In the genomic region with DNA sequence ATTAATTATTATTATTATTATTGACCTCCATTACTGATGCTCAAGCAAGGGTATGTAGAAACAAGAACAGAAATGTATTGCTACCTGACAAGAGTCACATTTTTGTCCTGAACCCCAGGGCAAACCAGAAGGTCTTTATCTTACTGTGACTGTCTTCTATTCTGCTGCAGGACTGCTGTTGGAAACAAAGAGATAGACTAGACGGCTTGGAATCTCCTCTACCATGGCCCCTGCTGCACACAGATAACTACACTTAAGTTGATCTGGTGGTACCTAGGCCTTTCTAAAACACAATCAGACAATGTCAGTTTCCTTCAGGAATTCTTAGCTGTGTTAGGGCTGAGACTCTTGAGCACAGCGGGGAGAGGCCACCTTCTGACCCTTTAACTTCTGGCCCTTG, we compare ENCODE assay signal across 33 mouse cellular contexts.
DNase-seq lines count a peak whose midpoint lies in the region; ATAC-seq lines count a peak whose summit lies in the region.
"Had no signal": no experiment of that assay in that cellular context is flagged by ENCODE, and none has a peak within 500 bp of the region (broad histone marks: within the 10 kb centered on the region; RNA-seq: fewer than 3 reads in every experiment).

No protein-coding gene starts in this region.

- intact Hi-C loops in left cerebral cortex, postnatal 10 days (cut with DNase I), result no loop called here
- intact Hi-C loops in left cerebral cortex, postnatal 36 days (cut with DNase I), result no loop called here

- H3K4me1 ChIP-seq in liver, embryonic 15.5 days (replicated peaks), result peaks cover 21% of the 10 kb centered on the region
- H3K4me1 ChIP-seq: embryonic facial prominence, embryonic 15.5 days; forebrain, embryonic 13.5 days; hindbrain, embryonic 12.5 days; limb, embryonic 12.5 days had no signal

- no peak overlapping the region for H3K4me2 ChIP-seq in liver, embryonic 15.5 days
- H3K4me2 ChIP-seq: embryonic facial prominence, embryonic 15.5 days; forebrain, embryonic 13.5 days; heart, embryonic 15.5 days; hindbrain, embryonic 12.5 days; limb, embryonic 12.5 days; stomach, embryonic 15.5 days had no signal

- 15% methylated on average over 2 of the region's 2 CpGs for WGBS in liver, embryonic 15.5 days (ENCODE audit: insufficient replicate concordance)

- no peak overlapping the region for H3K27ac ChIP-seq in liver, embryonic 15.5 days (replicated peaks)
- H3K27ac ChIP-seq: embryonic facial prominence, embryonic 10.5 days; embryonic facial prominence, embryonic 15.5 days; forebrain, embryonic 13.5 days; heart, embryonic 10.5 days; heart, embryonic 15.5 days; hindbrain, embryonic 12.5 days; hindbrain, postnatal 0 days; limb, embryonic 12.5 days; stomach, embryonic 15.5 days had no signal

- no peak overlapping the region for H3K4me3 ChIP-seq in liver, embryonic 15.5 days (replicated peaks)
- H3K4me3 ChIP-seq: embryonic facial prominence, embryonic 10.5 days; embryonic facial prominence, embryonic 15.5 days; forebrain, embryonic 13.5 days; heart, embryonic 10.5 days; heart, embryonic 15.5 days; hindbrain, embryonic 12.5 days; limb, embryonic 12.5 days; stomach, embryonic 15.5 days had no signal

- no peaks in the 10 kb centered on the region for H3K36me3 ChIP-seq in liver, embryonic 15.5 days (replicated peaks)
- H3K36me3 ChIP-seq: embryonic facial prominence, embryonic 10.5 days; embryonic facial prominence, embryonic 15.5 days; heart, embryonic 10.5 days; heart, embryonic 15.5 days; hindbrain, embryonic 12.5 days; limb, embryonic 12.5 days; stomach, embryonic 15.5 days had no signal

- H3K9me3 ChIP-seq in liver, embryonic 15.5 days (replicated peaks), result no peaks in the 10 kb centered on the region
- H3K9me3 ChIP-seq: embryonic facial prominence, embryonic 10.5 days; embryonic facial prominence, embryonic 15.5 days; forebrain, embryonic 13.5 days; heart, embryonic 10.5 days; heart, embryonic 15.5 days; hindbrain, embryonic 12.5 days; limb, embryonic 12.5 days; stomach, embryonic 15.5 days had no signal

- peak; percentile 10 for DNase-seq in c-Kit-positive CD71-negative TER-119-negative erythroid progenitor cells, embryonic 14.5 days (ENCODE audit: low read depth)
- peak; percentile 36 for DNase-seq in liver
- DNase-seq in cerebellum, postnatal 14 days, result no peak
- DNase-seq in left cerebral cortex, postnatal 10 days (ENCODE audit: extremely low spot score in 1 of 2, low spot score in 2 of 2), result no peak
- no peak for DNase-seq in adrenal gland, adult 18-20 months (ENCODE audit: low spot score in 2 of 2)
- no peak for DNase-seq in left cerebral cortex, postnatal 36 days (ENCODE audit: low spot score in 2 of 2)
- DNase-seq: B cell, adult 2 months; cerebellum, adult 11-12 months; cerebellum, adult 9-11 months; gastrocnemius, postnatal 25 days; heart, postnatal 36 days; kidney, adult 9 months; kidney, postnatal 14 days; layer of hippocampus, adult 9-11 months; lung, adult 18-20 months; lung, postnatal 4 days; midbrain, embryonic 14.5 days; retina, postnatal 1 day; right cerebral cortex, postnatal 25 days; thymus, adult 18-20 months; thymus, postnatal 25 days had no signal

- no peaks in the 10 kb centered on the region for H3K27me3 ChIP-seq in liver, embryonic 15.5 days
- H3K27me3 ChIP-seq: CH12.LX; embryonic facial prominence, embryonic 15.5 days; forebrain, embryonic 13.5 days; heart, embryonic 15.5 days; hindbrain, embryonic 12.5 days; limb, embryonic 12.5 days; stomach, embryonic 15.5 days had no signal

- H3K9ac ChIP-seq in liver, embryonic 15.5 days, result no peak overlapping the region
- H3K9ac ChIP-seq: embryonic facial prominence, embryonic 15.5 days; forebrain, embryonic 13.5 days; heart, embryonic 15.5 days; hindbrain, embryonic 12.5 days; limb, embryonic 12.5 days; stomach, embryonic 15.5 days had no signal

- ATAC-seq in liver, embryonic 15.5 days (ENCODE audit: insufficient read depth), result peak; percentile 83
- ATAC-seq: forebrain, embryonic 13.5 days; hindbrain, postnatal 0 days; lung, postnatal 0 days had no signal

Comparison
In these comparisons a context has a peak if more than half of its experiments do, and no peak if none do; other contexts are left out.
1. DNase-seq: peak in c-Kit-positive CD71-negative TER-119-negative erythroid progenitor cells, embryonic 14.5 days (single experiment) and liver (single experiment); none in cerebellum, postnatal 14 days (0 of 2), left cerebral cortex, postnatal 10 days (0 of 2), adrenal gland, adult 18-20 months (0 of 2) and left cerebral cortex, postnatal 36 days (0 of 2).